8 mouse cellular contexts compared by ENCODE assay signal in the genomic region with DNA sequence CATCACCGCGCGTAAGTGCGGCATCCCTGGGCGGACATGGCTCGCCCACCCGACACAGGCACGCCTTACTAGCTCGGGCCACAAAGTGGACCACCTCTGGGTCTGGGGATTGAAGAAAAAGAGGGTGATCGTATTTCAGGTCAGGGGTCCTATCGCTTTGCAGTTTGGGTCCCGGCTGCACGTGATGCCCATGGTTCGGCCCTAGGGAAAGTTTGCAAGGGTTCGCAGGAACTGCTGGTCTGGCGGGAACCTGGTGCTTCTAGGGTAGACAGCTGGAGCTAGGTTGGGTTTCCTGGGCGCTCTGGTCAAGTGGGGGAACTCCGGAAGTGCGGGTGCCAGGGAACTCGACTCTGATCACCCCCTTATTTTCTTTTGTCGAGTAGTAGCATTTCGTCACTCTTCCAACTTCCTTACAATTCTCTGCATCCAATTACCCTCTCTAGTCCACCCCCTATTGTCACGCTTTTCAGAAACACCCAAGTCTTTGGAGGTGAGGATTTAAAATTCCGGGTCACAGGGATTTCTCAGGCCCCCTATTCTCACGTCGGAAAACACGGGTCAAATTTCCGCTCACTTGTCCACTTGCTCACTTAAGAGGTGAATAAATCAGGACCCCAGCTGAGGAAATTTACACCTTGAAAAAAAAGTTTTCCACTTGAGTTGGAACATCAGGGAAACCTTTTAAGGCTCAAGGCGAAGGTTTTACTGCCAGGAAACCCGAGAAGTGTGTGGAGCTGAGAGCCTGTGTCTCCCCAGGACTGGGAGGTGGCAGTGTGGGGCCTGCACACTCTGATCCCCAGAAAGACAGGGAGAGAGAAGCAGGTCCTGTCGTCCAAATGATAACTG. TPM values are rescaled to one million over a fixed set of nuclear protein-coding genes. Genes with fewer than 3 reads are reported as not detected.
A peak's percentile ranks its signal among the peaks of the same experiment; 100 is the strongest.
DNase-seq lines count a peak whose midpoint lies in the region; ATAC-seq lines count a peak whose summit lies in the region.

No protein-coding gene starts in this region.

- no peak for ATAC-seq in heart, embryonic 14.5 days (ENCODE audit: insufficient number of reproducible peaks, insufficient read depth, low FRiP score, low read depth)
- ATAC-seq in hindbrain, embryonic 12.5 days (ENCODE audit: low FRiP score): no peak; the same call in none of the 2 replicates
- ATAC-seq in midbrain, embryonic 11.5 days (ENCODE audit: low FRiP score): peak; percentile 10

- peaks cover 62% of the 10 kb centered on the region for H3K27me3 ChIP-seq in heart, embryonic 14.5 days (ENCODE audit: control insufficient read depth, insufficient read depth, low read length)
- H3K27me3 ChIP-seq in hindbrain, embryonic 12.5 days: peaks cover 68% of the 10 kb centered on the region
- peaks cover 74% of the 10 kb centered on the region for H3K27me3 ChIP-seq in midbrain, embryonic 11.5 days (ENCODE audit: control insufficient read depth, insufficient read depth, low read length)

- peaks cover 6 to 7% of the 10 kb centered on the region in 2 experiments; a peak in 2 of 4 replicates for H3K4me1 ChIP-seq in heart, embryonic 14.5 days (ENCODE audit: control insufficient read depth in 2 of 2, insufficient read depth in 2 of 2, low read length in 2 of 2)
- H3K4me1 ChIP-seq in brown adipose tissue, adult 24 weeks (ENCODE audit: control insufficient read depth, insufficient read depth, insufficient read length, low read length): peaks cover 4% of the 10 kb centered on the region
- H3K4me1 ChIP-seq in hindbrain, embryonic 12.5 days: peaks cover 20% of the 10 kb centered on the region
- H3K4me1 ChIP-seq in midbrain, embryonic 11.5 days (ENCODE audit: control insufficient read depth, insufficient read depth, low read length): peaks cover 15% of the 10 kb centered on the region

- no peaks in the 10 kb centered on the region for H3K36me3 ChIP-seq in heart, embryonic 14.5 days (ENCODE audit: control insufficient read depth, insufficient read depth, low read length)
- no peaks in the 10 kb centered on the region for H3K36me3 ChIP-seq in hindbrain, embryonic 12.5 days
- no peaks in the 10 kb centered on the region for H3K36me3 ChIP-seq in midbrain, embryonic 11.5 days (ENCODE audit: control insufficient read depth, insufficient read depth, low read length)

- intact Hi-C loops in heart, postnatal 25 days (cut with DNase I): loop anchor here (2.0 kb wide), 1 partner anchor 118 kb away; no protein-coding TSS in a partner anchor

- WGBS in heart, embryonic 14.5 days: 8% methylated on average over 31 of the region's 31 CpGs
- WGBS in hindbrain, embryonic 12.5 days: 3% methylated on average over 31 of the region's 31 CpGs
- WGBS in midbrain, embryonic 11.5 days: under 1% methylated on average over 31 of the region's 31 CpGs

- no peak for DNase-seq in heart, postnatal 25 days (ENCODE audit: low spot score)
- peak; percentile 90 for DNase-seq in midbrain, embryonic 11.5 days (ENCODE audit: low spot score, missing footprints)
- no peak for DNase-seq in cerebellum, postnatal 10 days
- DNase-seq in thymus, postnatal 14 days: no peak
- no peak for DNase-seq in cerebellum, adult 11-12 months

- peak overlapping the region; percentile 98 for H3K4me2 ChIP-seq in heart, embryonic 14.5 days (ENCODE audit: low read length)
- peak overlapping the region; percentile 93 for H3K4me2 ChIP-seq in hindbrain, embryonic 12.5 days (replicated peaks)
- peak overlapping the region; percentile 59 for H3K4me2 ChIP-seq in midbrain, embryonic 11.5 days

- peak overlapping the region; percentile 68 for H3K9ac ChIP-seq in heart, embryonic 14.5 days (ENCODE audit: low read length)
- H3K9ac ChIP-seq in hindbrain, embryonic 12.5 days: peak overlapping the region; percentile 62
- H3K9ac ChIP-seq in midbrain, embryonic 11.5 days (ENCODE audit: low read length): peak overlapping the region; percentile 68

- H3K9me3 ChIP-seq in heart, embryonic 14.5 days (ENCODE audit: control insufficient read depth, low read length): no peaks in the 10 kb centered on the region
- H3K9me3 ChIP-seq in hindbrain, embryonic 12.5 days (replicated peaks): no peaks in the 10 kb centered on the region
- no peaks in the 10 kb centered on the region for H3K9me3 ChIP-seq in midbrain, embryonic 11.5 days (ENCODE audit: control insufficient read depth, low read length)

- H3K4me3 ChIP-seq in heart, embryonic 14.5 days (ENCODE audit: control insufficient read depth in 1 of 2, insufficient read depth in 1 of 2, low read depth in 1 of 2, low read length in 2 of 2): peak overlapping the region; percentile 46 to 62
- peak overlapping the region; percentile 56 for H3K4me3 ChIP-seq in brown adipose tissue, adult 24 weeks (ENCODE audit: insufficient read depth, low read depth, low read length)
- peak overlapping the region; percentile 54 for H3K4me3 ChIP-seq in hindbrain, embryonic 12.5 days
- peak overlapping the region; percentile 52 for H3K4me3 ChIP-seq in midbrain, embryonic 11.5 days (ENCODE audit: low read depth, low read length)

- H3K27ac ChIP-seq in heart, embryonic 14.5 days (replicated peaks in 1 of 2; ENCODE audit: control insufficient read depth in 1 of 2, insufficient read depth in 1 of 2, low read depth in 2 of 2, low read length in 2 of 2): no peak overlapping the region
- H3K27ac ChIP-seq in brown adipose tissue, adult 24 weeks (replicated peaks; ENCODE audit: low read depth, low read length): no peak overlapping the region
- H3K27ac ChIP-seq in hindbrain, embryonic 12.5 days: no peak overlapping the region
- H3K27ac ChIP-seq in midbrain, embryonic 11.5 days (ENCODE audit: low read depth, low read length): peak overlapping the region; percentile 40

RNA-seq across cellular contexts. Expression of gene Shisa3, which starts 1.2 kb away (rescaled TPM):
- polyA plus RNA-seq in heart, embryonic 14.5 days (2014; fragmentation: Nextera tagmentation; extraction: Ambion mirVana): 0.96 and 1.4 TPM in 2 replicates
- 1 to 10 TPM in 1 of 2 experiments, under 1 TPM in 1; 0.64 to 1.0 TPM for total RNA-seq in heart, postnatal 25 days (2021)
- polyA plus RNA-seq in brown adipose tissue, adult 24 weeks (2012; ENCODE audit: insufficient read depth, insufficient read length, missing spikeins): not detected in 2 replicates
- polyA plus RNA-seq in hindbrain, embryonic 12.5 days (2016; fragmentation: Nextera tagmentation; extraction: Ambion mirVana): 3.1 and 3.4 TPM in 2 replicates
- polyA plus RNA-seq in midbrain, embryonic 11.5 days (2014; fragmentation: Nextera tagmentation; extraction: Ambion mirVana): 22.5 and 23.1 TPM in 2 replicates
